Mouse (Mus musculus): ENCODE data around the gene Mre11a. TPM values are rescaled to one million over a fixed set of nuclear protein-coding genes. Genes with fewer than 3 reads are reported as not detected.
"Not testable (repeated sequence)": the region's sequence is repeated elsewhere in the genome, so short reads cannot be mapped to it uniquely, and the experiment has no call there.

The Mre11a gene
- polyA plus RNA-seq, 1 experiment, result 50.8 TPM

- TF ChIP-seq POLR2A (IDR thresholded peaks at IDR 0.05; ENCODE audit: low read depth, low read length) (no peak), CTCF (IDR thresholded peaks at IDR 0.05; ENCODE audit: borderline replicate concordance, insufficient read depth, low read length) (no peak)
- H3K4me3 ChIP-seq (ENCODE audit: insufficient read depth, low read length), result no peak overlapping the region
- 0 out of 2 replicates have a peak, but pooled peaks cover 2% of the 10 kb centered on the region for H3K4me1 ChIP-seq (ENCODE audit: control insufficient read depth, insufficient read depth, low read length)
- no peak overlapping the region for H3K27ac ChIP-seq (ENCODE audit: insufficient read depth, low read length)
Measured at GRCm38 (mm10) chr9:14863126-14863525, 78.7 kb downstream of the Mre11a start.

DNA sequence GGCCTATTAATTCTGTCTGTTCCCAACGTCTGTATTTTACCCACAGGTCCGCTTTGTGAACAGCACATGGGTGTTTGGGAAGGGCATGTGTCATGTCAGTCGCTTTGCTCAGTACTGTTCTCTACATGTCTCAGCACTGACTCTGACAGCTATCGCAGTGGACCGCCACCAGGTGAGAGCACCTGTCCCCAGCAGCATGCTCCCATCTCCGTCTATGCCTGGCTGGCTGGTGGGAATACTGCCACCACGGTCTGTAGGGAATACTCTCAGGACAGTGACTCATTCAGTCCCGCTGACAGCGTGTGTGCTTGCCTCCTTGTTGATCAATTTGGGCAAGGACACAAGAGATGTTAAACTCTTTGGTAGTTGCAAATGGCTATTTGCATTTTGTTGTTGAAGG is 80.3 kb downstream of the Mre11a start:
- Histone ChIP-seq H3K4me3 (ENCODE audit: insufficient read depth, low read length) (no peak overlapping the region), H3K4me1 (ENCODE audit: control insufficient read depth, insufficient read depth, low read length) (0 out of 2 replicates have a peak, but pooled peaks cover 1% of the 10 kb centered on the region), H3K27ac (ENCODE audit: insufficient read depth, low read length) (no peak overlapping the region)
- TF ChIP-seq POLR2A (IDR thresholded peaks at IDR 0.05; ENCODE audit: low read depth, low read length) (no peak), CTCF (IDR thresholded peaks at IDR 0.05; ENCODE audit: borderline replicate concordance, insufficient read depth, low read length) (no peak)

DNA sequence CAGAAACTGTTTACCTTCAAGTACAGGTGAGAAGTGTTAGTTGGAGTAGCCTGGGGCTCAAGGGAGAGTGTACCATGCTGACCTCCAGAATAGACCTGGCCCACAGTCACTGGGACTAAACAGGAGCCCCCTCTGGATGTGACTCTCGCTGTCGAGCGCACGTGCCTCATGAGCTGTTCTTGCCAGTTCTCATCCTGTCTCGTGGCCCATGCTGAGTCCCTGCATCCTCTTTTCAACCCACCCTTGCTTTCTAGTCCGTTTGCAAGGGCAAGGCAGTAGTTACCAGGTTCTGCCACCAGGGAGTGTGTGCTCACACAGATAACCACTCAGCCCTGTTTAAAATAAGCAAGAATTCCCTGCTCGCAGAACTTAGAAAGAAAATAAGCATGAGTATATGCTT is 82.5 kb downstream of the Mre11a start:
- peak; percentile 49; the same call in 1 of the 2 replicates for TF ChIP-seq CTCF (IDR thresholded peaks at IDR 0.05; ENCODE audit: borderline replicate concordance, insufficient read depth, low read length)
- TF ChIP-seq POLR2A (IDR thresholded peaks at IDR 0.05; ENCODE audit: low read depth, low read length), result no peak
- Histone ChIP-seq H3K4me1 (ENCODE audit: control insufficient read depth, insufficient read depth, low read length) (no peaks in the 10 kb centered on the region), H3K4me3 (ENCODE audit: insufficient read depth, low read length) (no peak overlapping the region), H3K27ac (ENCODE audit: insufficient read depth, low read length) (no peak overlapping the region)

DNA sequence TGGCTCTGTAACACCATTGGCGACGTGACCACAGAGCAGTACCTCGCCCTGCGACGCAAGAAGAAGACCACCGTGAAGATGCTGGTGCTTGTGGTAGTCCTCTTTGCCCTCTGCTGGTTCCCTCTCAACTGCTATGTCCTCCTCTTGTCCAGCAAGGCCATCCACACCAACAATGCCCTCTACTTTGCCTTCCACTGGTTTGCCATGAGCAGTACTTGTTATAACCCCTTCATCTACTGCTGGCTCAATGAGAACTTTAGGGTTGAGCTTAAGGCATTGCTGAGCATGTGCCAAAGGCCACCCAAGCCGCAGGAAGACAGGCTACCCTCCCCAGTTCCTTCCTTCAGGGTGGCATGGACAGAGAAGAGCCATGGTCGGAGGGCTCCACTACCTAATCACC is 83.9 kb downstream of the Mre11a start:
- TF ChIP-seq CTCF (IDR thresholded peaks at IDR 0.05; ENCODE audit: borderline replicate concordance, insufficient read depth, low read length) (no peak), POLR2A (IDR thresholded peaks at IDR 0.05; ENCODE audit: low read depth, low read length) (no peak)
- no peak overlapping the region for H3K27ac ChIP-seq (ENCODE audit: insufficient read depth, low read length)
- H3K4me3 ChIP-seq (ENCODE audit: insufficient read depth, low read length), result no peak overlapping the region
- H3K4me1 ChIP-seq (ENCODE audit: control insufficient read depth, insufficient read depth, low read length), result no peaks in the 10 kb centered on the region

DNA sequence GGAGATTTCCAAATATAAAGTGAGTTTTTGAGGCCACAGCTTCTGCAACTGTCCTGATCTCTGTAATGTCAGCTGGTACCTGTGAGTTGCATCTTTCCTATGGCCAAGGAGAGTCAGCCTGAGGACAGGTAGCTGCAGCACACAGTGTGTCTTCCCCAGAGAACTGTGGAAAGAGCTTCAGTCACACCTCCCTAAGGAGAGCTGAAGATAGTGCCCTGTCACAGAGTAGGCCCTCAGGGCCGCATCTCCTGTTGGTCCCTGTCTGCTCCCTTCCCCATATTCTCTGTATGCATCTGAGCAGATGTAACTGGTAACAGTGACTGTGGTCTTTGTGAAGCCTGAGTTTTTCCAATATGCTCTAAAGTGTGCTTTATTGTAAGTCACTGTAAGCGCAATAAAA is 85.9 kb downstream of the Mre11a start:
- H3K27ac ChIP-seq (ENCODE audit: insufficient read depth, low read length), result no peak overlapping the region
- H3K4me3 ChIP-seq (ENCODE audit: insufficient read depth, low read length), result no peak overlapping the region
- no peaks in the 10 kb centered on the region for H3K4me1 ChIP-seq (ENCODE audit: control insufficient read depth, insufficient read depth, low read length)
- no peak for TF ChIP-seq POLR2A (IDR thresholded peaks at IDR 0.05; ENCODE audit: low read depth, low read length)
- no peak for TF ChIP-seq CTCF (IDR thresholded peaks at IDR 0.05; ENCODE audit: borderline replicate concordance, insufficient read depth, low read length)

DNA sequence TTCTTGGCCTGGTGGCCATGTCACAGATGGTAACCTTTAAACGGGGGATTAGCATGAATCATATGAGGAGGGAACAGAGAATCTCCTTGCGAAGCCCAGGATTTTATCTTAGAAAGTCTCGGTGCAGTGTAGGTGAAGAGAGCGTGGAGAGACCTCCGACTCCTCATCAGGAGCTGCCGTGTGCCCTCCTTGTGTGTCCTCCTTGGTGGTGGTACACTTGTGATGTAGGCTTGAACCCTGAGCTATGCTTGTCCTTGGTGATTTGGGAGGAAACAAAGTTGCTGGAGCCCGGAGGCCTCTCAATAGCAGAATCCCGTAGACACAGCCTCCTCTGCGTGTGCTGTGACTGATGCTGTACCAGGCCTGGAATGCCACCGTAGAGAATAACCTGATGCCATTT is 86.3 kb downstream of the Mre11a start:
- TF ChIP-seq CTCF (IDR thresholded peaks at IDR 0.05; ENCODE audit: borderline replicate concordance, insufficient read depth, low read length) (no peak), POLR2A (IDR thresholded peaks at IDR 0.05; ENCODE audit: low read depth, low read length) (no peak)
- Histone ChIP-seq H3K27ac (ENCODE audit: insufficient read depth, low read length) (no peak overlapping the region), H3K4me3 (ENCODE audit: insufficient read depth, low read length) (no peak overlapping the region)

GRCm38 (mm10) chr9:14871536-14871935 is 87.1 kb downstream of the Mre11a start:
- Histone ChIP-seq H3K4me1 (ENCODE audit: control insufficient read depth, insufficient read depth, low read length) (no peaks in the 10 kb centered on the region), H3K4me3 (ENCODE audit: insufficient read depth, low read length) (no peak overlapping the region), H3K27ac (ENCODE audit: insufficient read depth, low read length) (no peak overlapping the region)
- no peak for TF ChIP-seq CTCF (IDR thresholded peaks at IDR 0.05; ENCODE audit: borderline replicate concordance, insufficient read depth, low read length)

More for the DNA sequence above, 86.3 kb downstream of the Mre11a start:
- no peaks in the 10 kb centered on the region for H3K4me1 ChIP-seq (ENCODE audit: control insufficient read depth, insufficient read depth, low read length)

GRCm38 (mm10) chr9:14872181-14872930 is 87.9 kb downstream of the Mre11a start:
- Histone ChIP-seq H3K27ac (ENCODE audit: insufficient read depth, low read length) (no peak overlapping the region), H3K4me1 (ENCODE audit: control insufficient read depth, insufficient read depth, low read length) (no peaks in the 10 kb centered on the region), H3K4me3 (ENCODE audit: insufficient read depth, low read length) (no peak overlapping the region)
- TF ChIP-seq POLR2A (IDR thresholded peaks at IDR 0.05; ENCODE audit: low read depth, low read length) (no peak), CTCF (IDR thresholded peaks at IDR 0.05; ENCODE audit: borderline replicate concordance, insufficient read depth, low read length) (no peak)

DNA sequence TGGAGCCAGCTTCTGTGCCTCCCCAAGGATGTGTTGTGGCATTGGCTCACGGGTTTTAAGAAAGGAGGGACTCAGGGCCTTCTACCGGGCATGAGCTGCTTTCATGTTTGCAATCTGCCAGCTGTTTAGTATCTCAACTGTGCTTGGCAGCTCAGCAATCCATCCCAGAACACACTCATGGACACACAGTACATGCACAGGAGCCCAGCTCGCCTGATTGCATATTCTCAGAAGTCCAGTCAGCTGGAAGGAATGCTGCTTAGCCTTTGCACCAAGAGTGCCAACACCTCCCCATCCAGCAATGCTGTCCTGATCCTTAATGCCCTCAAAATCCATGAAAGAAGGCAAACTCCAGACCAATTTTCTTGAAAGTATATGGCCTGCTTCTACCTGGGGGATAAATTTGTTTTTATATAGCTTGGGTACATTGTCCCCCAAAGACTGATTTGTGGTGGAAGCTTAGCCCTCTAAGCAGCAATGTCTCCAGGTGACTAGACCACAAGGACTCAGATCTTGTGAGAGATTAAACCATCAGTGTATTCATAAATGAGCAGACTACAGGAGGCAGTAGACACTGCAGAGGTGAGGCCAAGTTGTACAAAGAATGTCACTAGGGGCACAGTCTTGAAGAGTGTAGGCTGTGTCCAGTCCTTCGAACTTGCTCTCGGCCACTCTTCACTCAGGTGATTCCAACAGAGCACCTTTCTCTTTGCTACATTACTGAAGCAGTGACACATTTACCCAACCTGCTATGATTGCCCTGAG is 91.5 kb downstream of the Mre11a start:
- Histone ChIP-seq H3K27ac (ENCODE audit: insufficient read depth, low read length) (no peak overlapping the region), H3K4me3 (ENCODE audit: insufficient read depth, low read length) (no peak overlapping the region), H3K4me1 (ENCODE audit: control insufficient read depth, insufficient read depth, low read length) (no peaks in the 10 kb centered on the region)
- TF ChIP-seq POLR2A (IDR thresholded peaks at IDR 0.05; ENCODE audit: low read depth, low read length), result no peak
- TF ChIP-seq CTCF (IDR thresholded peaks at IDR 0.05; ENCODE audit: borderline replicate concordance, insufficient read depth, low read length), result no peak

DNA sequence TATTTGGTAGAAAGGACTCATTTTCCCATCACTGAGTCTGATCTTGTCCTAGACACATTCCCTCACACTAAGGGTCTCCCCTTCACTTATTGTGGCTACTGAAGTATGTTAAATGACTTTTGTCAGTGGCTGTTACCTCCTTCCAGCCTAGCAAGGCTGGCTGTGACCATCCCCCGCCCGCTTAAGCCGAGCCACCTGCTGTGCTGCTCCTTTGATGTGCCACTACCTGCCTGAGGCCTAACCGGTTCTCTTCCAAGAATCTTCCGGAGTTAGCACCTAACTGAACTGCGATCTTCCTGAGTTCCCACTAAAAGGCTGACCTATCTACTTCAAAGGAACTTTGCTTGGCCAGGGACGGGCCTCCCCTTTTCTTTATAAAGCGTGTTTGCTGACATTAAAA is 92.1 kb downstream of the Mre11a start:
- not testable (repeated sequence) for H3K4me3 ChIP-seq (ENCODE audit: insufficient read depth, low read length); H3K4me1 ChIP-seq (ENCODE audit: control insufficient read depth, insufficient read depth, low read length); H3K27ac ChIP-seq (ENCODE audit: insufficient read depth, low read length)

All from embryonic fibroblast, embryonic 13.5 days (primary cell).